ENCODE assay signal across 10 mouse cellular contexts in genomic region chr2:119696111-119696510, GRCm38 (mm10).
"Had no signal": no experiment of that assay in that cellular context is flagged by ENCODE, and none has a peak within 500 bp of the region (broad histone marks: within the 10 kb centered on the region; RNA-seq: fewer than 3 reads in every experiment).

No protein-coding gene starts in this region.

- DNase-seq: layer of hippocampus, postnatal 36 days; liver, embryonic 13.5 days; lung, adult 18-20 months; right cerebral cortex, adult 18-20 months; right cerebral cortex, postnatal 25 days; thymus, postnatal 4 days had no signal

- H3K27me3 ChIP-seq: intestine, embryonic 15.5 days; limb, embryonic 15.5 days; liver, embryonic 13.5 days; midbrain, embryonic 13.5 days had no signal

- H3K36me3 ChIP-seq: intestine, embryonic 15.5 days had no signal

- H3K9ac ChIP-seq: intestine, embryonic 15.5 days; limb, embryonic 15.5 days; liver, embryonic 13.5 days; midbrain, embryonic 13.5 days had no signal

- H3K27ac ChIP-seq: intestine, embryonic 15.5 days; limb, embryonic 15.5 days; liver, embryonic 13.5 days; midbrain, embryonic 13.5 days; stomach, postnatal 0 days had no signal

- H3K4me2 ChIP-seq: intestine, embryonic 15.5 days; limb, embryonic 15.5 days; liver, embryonic 13.5 days; midbrain, embryonic 13.5 days had no signal

- ATAC-seq: intestine, embryonic 15.5 days; midbrain, embryonic 13.5 days had no signal

- H3K4me3 ChIP-seq: intestine, embryonic 15.5 days; limb, embryonic 15.5 days; liver, embryonic 13.5 days; midbrain, embryonic 13.5 days had no signal

- H3K9me3 ChIP-seq: intestine, embryonic 15.5 days; limb, embryonic 15.5 days; liver, embryonic 13.5 days; midbrain, embryonic 13.5 days had no signal

- H3K4me1 ChIP-seq: intestine, embryonic 15.5 days; limb, embryonic 15.5 days; liver, embryonic 13.5 days; midbrain, embryonic 13.5 days had no signal
